Mouse (Mus musculus): ENCODE results near the gene Mgat4e. TPM values are rescaled to one million over a fixed set of nuclear protein-coding genes. Genes with fewer than 3 reads are reported as not detected.

The Mgat4e gene
- polyA plus RNA-seq, 1 experiment from 2014 or later, result not detected

- no peaks in the 10 kb centered on the region for H3K27me3 ChIP-seq
- no peak overlapping the region for H3K9ac ChIP-seq
- no peak overlapping the region for H3K27ac ChIP-seq (replicated peaks)
- H3K4me2 ChIP-seq, result no peak overlapping the region
- 95% methylated on average over 8 of the region's 8 CpGs for WGBS
- no peaks in the 10 kb centered on the region for H3K4me1 ChIP-seq (replicated peaks)
- H3K4me3 ChIP-seq, result no peak overlapping the region
- H3K36me3 ChIP-seq, result peaks cover 53% of the 10 kb centered on the region
- H3K9me3 ChIP-seq, result no peaks in the 10 kb centered on the region
- no peak for ATAC-seq (ENCODE audit: low read depth)
Measured at GRCm38 (mm10) chr1:134506201-134506600, 43.3 kb downstream of the Mgat4e start.

- 100% methylated on average over 1 of the region's 1 CpGs for WGBS
- H3K9ac ChIP-seq, result no peak overlapping the region
- no peaks in the 10 kb centered on the region for H3K27me3 ChIP-seq
- no peak overlapping the region for H3K4me3 ChIP-seq
- H3K36me3 ChIP-seq, result peaks cover 27% of the 10 kb centered on the region
- no peak overlapping the region for H3K27ac ChIP-seq (replicated peaks)
- no peak overlapping the region for H3K4me2 ChIP-seq
- peaks cover 4% of the 10 kb centered on the region for H3K4me1 ChIP-seq (replicated peaks)
- ATAC-seq (ENCODE audit: low read depth), result no peak
- H3K9me3 ChIP-seq, result no peaks in the 10 kb centered on the region
Measured at GRCm38 (mm10) chr1:134500916-134501315, 48.6 kb downstream of the Mgat4e start.

GRCm38 (mm10) chr1:134495991-134496390 lies 53.5 kb downstream of the Mgat4e start:
- no peak overlapping the region for H3K4me3 ChIP-seq
- WGBS, result 88% methylated on average over 10 of the region's 10 CpGs
- 0 out of 2 replicates have a peak overlapping the region, but pooled peaks have one; percentile 26 for H3K9ac ChIP-seq
- no peak for ATAC-seq (ENCODE audit: low read depth)
- no peaks in the 10 kb centered on the region for H3K27me3 ChIP-seq
- no peaks in the 10 kb centered on the region for H3K9me3 ChIP-seq
- peak overlapping the region; percentile 68 for H3K4me2 ChIP-seq
- H3K4me1 ChIP-seq (replicated peaks), result peaks cover 20% of the 10 kb centered on the region
- H3K36me3 ChIP-seq, result peaks cover 9% of the 10 kb centered on the region
- no peak overlapping the region for H3K27ac ChIP-seq (replicated peaks)

GRCm38 (mm10) chr1:134495216-134495539 lies 54.3 kb downstream of the Mgat4e start:
- H3K27ac ChIP-seq (replicated peaks), result peak overlapping the region; percentile 95
- H3K4me3 ChIP-seq, result peak overlapping the region; percentile 78
- WGBS, result 12% methylated on average over 5 of the region's 5 CpGs
- H3K4me2 ChIP-seq, result peak overlapping the region; percentile 68
- no peak for ATAC-seq (ENCODE audit: low read depth)
- H3K4me1 ChIP-seq (replicated peaks), result peaks cover 20% of the 10 kb centered on the region
- peaks cover 17% of the 10 kb centered on the region for H3K36me3 ChIP-seq
- H3K9me3 ChIP-seq, result no peaks in the 10 kb centered on the region
- H3K27me3 ChIP-seq, result no peaks in the 10 kb centered on the region
- peak overlapping the region; percentile 79 for H3K9ac ChIP-seq

- H3K36me3 ChIP-seq, result peaks cover 23% of the 10 kb centered on the region
- no peaks in the 10 kb centered on the region for H3K27me3 ChIP-seq
- H3K4me1 ChIP-seq (replicated peaks), result peaks cover 20% of the 10 kb centered on the region
- H3K4me3 ChIP-seq, result peak within 1 kb of the TSS; percentile 78
- H3K9ac ChIP-seq, result peak within 1 kb of the TSS; percentile 79
- peak within 1 kb of the TSS; percentile 68 for H3K4me2 ChIP-seq
- under 1% methylated on average over 58 of the region's 58 CpGs for WGBS
- H3K27ac ChIP-seq (replicated peaks), result peak within 1 kb of the TSS; percentile 95
- H3K9me3 ChIP-seq, result no peaks in the 10 kb centered on the region
- peak; percentile 99 for ATAC-seq (ENCODE audit: low read depth)
Measured at GRCm38 (mm10) chr1:134494428-134495215, 54.9 kb downstream of the Mgat4e start, which contains the start of gene Rabif. Gene Rabif, plus strand, starts transcription at chr1:134494648.

GRCm38 (mm10) chr1:134493956-134494355 lies 55.5 kb downstream of the Mgat4e start:
- no peaks in the 10 kb centered on the region for H3K9me3 ChIP-seq
- peaks cover 29% of the 10 kb centered on the region for H3K36me3 ChIP-seq
- H3K4me2 ChIP-seq, result peak overlapping the region; percentile 68
- WGBS, result 24% methylated on average over 5 of the region's 5 CpGs
- peak overlapping the region; percentile 79 for H3K9ac ChIP-seq
- peak; percentile 21 for ATAC-seq (ENCODE audit: low read depth)
- peaks cover 20% of the 10 kb centered on the region for H3K4me1 ChIP-seq (replicated peaks)
- peak overlapping the region; percentile 78 for H3K4me3 ChIP-seq
- peak overlapping the region; percentile 95 for H3K27ac ChIP-seq (replicated peaks)
- no peaks in the 10 kb centered on the region for H3K27me3 ChIP-seq

GRCm38 (mm10) chr1:134493496-134493895 lies 56.0 kb downstream of the Mgat4e start:
- peaks cover 29% of the 10 kb centered on the region for H3K36me3 ChIP-seq
- peak overlapping the region; percentile 95; the same call in 1 of the 2 replicates for H3K27ac ChIP-seq (replicated peaks)
- peaks cover 20% of the 10 kb centered on the region for H3K4me1 ChIP-seq (replicated peaks)
- H3K9me3 ChIP-seq, result no peaks in the 10 kb centered on the region
- peak overlapping the region; percentile 79; the same call in 1 of the 2 replicates for H3K9ac ChIP-seq
- H3K4me2 ChIP-seq, result peak overlapping the region; percentile 68
- ATAC-seq (ENCODE audit: low read depth), result no peak
- peak overlapping the region; percentile 78; the same call in 1 of the 2 replicates for H3K4me3 ChIP-seq
- WGBS, result 82% methylated on average over 2 of the region's 2 CpGs
- H3K27me3 ChIP-seq, result no peaks in the 10 kb centered on the region

GRCm38 (mm10) chr1:134492276-134492675 lies 57.2 kb downstream of the Mgat4e start:
- Histone ChIP-seq H3K9ac (no peak overlapping the region), H3K27me3 (no peaks in the 10 kb centered on the region), H3K27ac (replicated peaks) (no peak overlapping the region), H3K4me3 (no peak overlapping the region), H3K36me3 (peaks cover 38% of the 10 kb centered on the region), H3K9me3 (no peaks in the 10 kb centered on the region), H3K4me1 (replicated peaks) (peaks cover 20% of the 10 kb centered on the region), H3K4me2 (no peak overlapping the region)
- 69% methylated on average over 7 of the region's 7 CpGs for WGBS
- no peak for ATAC-seq (ENCODE audit: low read depth)

Other genes with a start within 250 kb of the Mgat4e start
- gene Ppfia4, start 216.8 kb downstream of the Mgat4e start, polyA plus RNA-seq (2015; fragmentation: Nextera tagmentation; extraction: Ambion mirVana), result 10.9 and 11.7 TPM in 2 replicates
- 105 and 117 TPM in 2 replicates for gene Tmem183a, start 187.7 kb downstream of the Mgat4e start, polyA plus RNA-seq (2015; fragmentation: Nextera tagmentation; extraction: Ambion mirVana)
- not detected in 2 replicates for gene 4933406M09Rik, start 163.7 kb downstream of the Mgat4e start, polyA plus RNA-seq (2015; fragmentation: Nextera tagmentation; extraction: Ambion mirVana)
- gene Cyb5r1, start 144.1 kb downstream of the Mgat4e start, polyA plus RNA-seq (2015; fragmentation: Nextera tagmentation; extraction: Ambion mirVana), result 24.7 and 25.4 TPM in 2 replicates
- 79.7 and 84.0 TPM in 2 replicates for gene Adipor1, start 134.3 kb downstream of the Mgat4e start, polyA plus RNA-seq (2015; fragmentation: Nextera tagmentation; extraction: Ambion mirVana)
- gene Klhl12, start 94.2 kb downstream of the Mgat4e start, polyA plus RNA-seq (2015; fragmentation: Nextera tagmentation; extraction: Ambion mirVana), result 31.4 and 35.5 TPM in 2 replicates
- 65.1 and 67.4 TPM in 2 replicates for gene Rabif, start 55.0 kb downstream of the Mgat4e start, polyA plus RNA-seq (2015; fragmentation: Nextera tagmentation; extraction: Ambion mirVana)
- gene Kdm5b, start 10.5 kb upstream of the Mgat4e start, polyA plus RNA-seq (2015; fragmentation: Nextera tagmentation; extraction: Ambion mirVana), result 90.2 and 98.9 TPM in 2 replicates
- gene Syt2, start 97.0 kb upstream of the Mgat4e start, polyA plus RNA-seq (2015; fragmentation: Nextera tagmentation; extraction: Ambion mirVana), result 12.1 and 13.9 TPM in 2 replicates

Measured in neural tube, embryonic 13.5 days (tissue).